Mouse (Mus musculus): ENCODE results near the gene Cyp4f39.
A peak's percentile ranks its signal among the peaks of the same experiment; 100 is the strongest.
"Not testable (repeated sequence)": the region's sequence is repeated elsewhere in the genome, so short reads cannot be mapped to it uniquely, and the experiment has no call there.

The Cyp4f39 gene

DNA sequence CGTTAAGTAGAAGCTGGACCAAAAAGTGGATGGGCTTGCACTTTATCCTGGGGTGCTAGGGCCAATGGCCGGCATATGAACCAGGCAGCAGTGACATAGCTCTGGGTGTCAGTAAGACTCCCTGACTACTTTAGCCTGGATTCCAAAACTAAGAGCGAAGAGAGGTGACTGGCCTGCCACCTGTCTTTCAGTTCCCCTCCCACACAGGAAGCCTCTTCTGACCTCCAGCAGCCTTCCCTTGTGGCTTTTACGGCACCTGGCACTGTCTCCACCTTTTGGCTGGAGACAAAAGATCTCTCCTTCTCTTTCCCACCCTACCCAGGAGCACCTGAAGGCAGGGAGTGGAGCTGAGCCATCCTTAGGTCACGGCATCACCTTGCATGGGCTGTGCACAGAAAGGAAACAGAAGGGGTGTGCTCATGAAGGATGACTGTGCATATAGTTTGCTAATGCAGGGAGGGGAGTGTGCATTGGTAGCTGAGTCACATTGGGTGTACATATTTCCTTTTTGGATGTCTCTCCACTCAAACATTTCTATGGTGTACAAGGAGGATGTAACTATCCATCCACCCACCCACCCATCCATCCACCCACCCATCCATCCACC, 22.5 kb downstream of the Cyp4f39 start:
- DNase-seq, result no peak

DNA sequence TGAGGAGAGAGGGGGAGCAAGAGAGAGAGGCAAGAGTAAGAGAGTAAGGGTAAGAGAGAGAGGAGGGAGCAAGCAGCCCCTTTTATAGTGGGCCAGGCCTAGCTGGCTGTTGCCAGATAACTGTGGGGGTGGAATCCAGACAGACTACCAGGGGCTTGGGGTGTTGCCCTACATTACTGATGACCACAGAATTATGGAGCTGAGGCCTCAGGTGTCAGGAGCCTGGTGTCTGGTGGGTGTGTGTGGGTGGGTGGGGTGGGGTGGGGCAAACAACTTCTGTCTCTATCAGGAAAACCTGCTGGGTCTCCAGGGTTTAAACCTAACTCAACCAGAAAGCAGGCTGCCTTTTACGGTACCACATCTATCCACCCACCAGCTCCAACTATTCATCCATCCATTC, 24.7 kb downstream of the Cyp4f39 start:
- no peak for DNase-seq

DNA sequence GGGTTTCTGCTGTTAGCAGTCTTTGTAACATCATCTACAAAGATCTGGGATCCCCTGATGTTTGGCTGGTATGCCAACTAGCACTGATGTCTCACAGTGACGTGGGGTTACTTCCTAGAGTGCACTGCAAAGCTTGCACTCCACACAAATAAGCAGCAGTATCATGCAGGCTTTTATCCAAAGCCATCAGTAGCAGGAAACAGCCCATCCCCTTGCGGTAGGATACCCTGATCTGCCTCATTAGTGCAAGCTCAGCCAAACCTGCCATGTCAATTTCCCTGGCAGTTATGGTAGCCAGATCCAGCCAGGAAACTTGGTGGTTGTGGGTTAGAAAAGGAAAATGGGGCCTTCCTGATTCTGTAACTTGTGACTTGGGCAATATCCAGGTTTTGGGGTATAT, 26.2 kb downstream of the Cyp4f39 start:
- DNase-seq, result no peak

DNA sequence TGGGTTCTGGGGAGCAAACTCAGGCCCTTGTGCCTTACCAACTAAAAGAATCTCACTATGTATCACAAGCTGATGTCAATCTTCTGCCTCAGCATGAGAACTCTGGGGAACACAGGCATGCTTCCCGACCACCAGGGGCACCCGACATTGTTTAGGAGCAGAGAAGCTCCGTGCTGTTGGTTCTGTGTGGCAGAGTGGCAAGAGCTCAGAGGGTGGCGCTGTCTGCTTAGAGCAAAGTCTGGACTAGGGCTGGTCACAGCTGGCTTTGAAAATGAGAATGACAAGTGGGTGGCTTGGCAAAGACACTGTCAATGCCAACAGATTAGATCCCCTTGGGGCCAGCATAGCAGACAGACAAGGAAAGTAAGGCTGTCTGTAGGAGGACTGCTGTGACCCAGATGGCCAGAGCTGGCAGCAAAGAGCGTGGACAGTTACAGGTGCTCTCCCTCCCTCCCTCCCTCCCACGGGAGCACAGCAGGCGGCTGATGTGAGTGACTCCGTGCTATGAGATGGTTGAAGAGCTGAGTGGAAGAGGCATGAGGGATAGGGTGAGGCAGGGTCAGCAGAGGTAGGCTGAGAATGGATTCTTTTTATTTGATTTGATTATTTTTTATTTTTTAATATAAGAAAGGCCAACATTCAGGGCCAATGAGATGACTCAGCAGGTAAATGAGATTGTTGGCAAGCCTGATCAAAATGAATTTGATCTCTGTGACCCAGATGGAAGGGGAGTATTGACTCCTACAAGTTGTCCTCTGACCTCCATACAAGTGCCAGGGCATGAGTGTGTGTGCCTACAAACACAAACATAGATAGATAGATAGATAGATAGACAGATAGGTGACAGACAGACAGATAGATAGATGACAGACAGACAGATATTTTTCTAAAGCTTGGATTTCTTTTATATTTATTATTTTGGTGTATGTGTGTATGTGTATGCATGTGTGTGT, 27.3 kb downstream of the Cyp4f39 start:
- peak; percentile 11 for DNase-seq

DNA sequence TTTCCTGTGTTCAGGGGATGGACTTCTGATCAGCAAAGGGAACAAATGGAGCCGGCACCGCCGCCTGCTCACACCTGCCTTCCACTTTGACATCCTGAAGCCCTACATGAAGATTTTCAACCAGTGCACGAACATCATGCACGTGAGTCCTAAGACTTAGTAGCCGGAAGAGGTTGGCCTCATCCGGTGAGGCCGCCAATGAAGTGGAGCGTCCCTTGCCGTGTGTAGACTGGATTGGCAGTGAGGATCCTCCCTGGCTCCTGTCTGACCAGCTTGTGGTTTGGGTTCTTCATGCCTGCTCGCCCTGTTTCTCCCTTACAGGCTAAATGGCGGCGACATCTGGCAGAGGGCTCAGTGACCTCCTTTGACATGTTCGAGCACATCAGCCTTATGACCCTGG, 29.2 kb downstream of the Cyp4f39 start:
- DNase-seq, result peak; percentile 9

DNA sequence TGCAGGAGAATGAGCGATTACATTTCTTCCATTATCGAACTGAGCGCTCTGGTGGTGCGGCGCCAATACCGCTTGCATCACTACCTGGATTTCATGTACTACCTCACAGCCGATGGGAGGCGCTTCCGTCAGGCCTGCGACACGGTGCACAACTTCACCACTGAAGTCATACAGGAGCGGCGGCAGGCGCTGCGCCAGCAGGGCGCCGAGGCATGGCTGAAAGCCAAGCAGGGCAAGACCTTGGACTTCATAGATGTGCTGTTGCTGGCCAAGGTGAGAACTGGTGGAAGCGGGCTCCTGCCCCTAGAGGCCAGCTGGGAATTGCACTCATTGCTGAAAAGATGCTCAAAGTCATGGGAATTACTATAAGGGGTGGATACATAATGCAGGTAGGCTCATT, 30.7 kb downstream of the Cyp4f39 start:
- DNase-seq, result peak; percentile 94

DNA sequence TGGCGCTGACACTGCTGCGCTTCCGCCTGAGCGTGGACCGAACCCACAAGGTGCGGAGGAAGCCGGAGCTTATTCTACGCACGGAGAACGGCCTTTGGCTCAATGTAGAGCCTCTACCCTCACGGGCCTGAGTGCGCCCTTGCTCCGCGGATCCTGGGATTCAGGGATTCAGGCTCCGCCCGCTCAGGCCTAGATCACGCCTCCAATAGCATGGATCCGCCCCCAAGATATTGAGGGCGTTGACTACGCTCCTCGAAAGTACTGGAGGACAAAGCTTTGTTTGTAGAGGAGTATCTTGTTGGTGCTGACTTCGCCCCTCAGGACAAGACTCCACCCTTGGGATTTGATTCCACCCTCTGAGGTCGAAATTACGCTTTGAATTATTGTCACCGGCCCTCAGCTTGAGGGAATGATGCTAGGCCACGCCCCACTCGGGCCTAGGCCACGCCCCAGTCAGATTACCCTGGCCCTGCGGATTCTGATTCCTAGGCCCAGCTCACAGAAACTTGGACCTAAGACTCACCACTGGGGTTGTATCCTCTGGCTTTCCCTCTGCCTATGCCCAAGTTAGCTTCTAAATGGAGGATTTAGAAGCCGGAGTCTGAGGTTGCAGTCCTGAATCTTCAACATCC, 39.9 kb downstream of the Cyp4f39 start:
- DNase-seq, result no peak

DNA sequence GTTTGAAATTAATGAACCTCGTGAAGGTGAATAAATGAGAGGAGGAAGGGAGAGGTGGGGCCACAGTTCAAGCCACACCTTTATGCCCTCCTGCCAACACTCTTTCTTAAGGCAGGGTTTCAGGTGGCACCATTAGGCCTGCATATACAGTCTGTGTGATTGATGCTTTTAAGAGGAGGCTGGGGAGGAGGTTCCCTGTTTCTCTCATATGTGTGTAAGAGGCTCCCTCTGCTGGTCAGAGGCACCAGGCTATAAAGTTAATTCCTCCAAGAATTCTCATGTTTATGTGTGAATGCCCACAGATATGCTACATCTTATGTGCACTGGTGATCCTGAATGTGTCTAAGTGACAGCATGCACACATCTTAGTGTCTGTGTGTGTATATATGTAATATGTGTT, 42.1 kb downstream of the Cyp4f39 start:
- DNase-seq, result peak; percentile 81

DNA sequence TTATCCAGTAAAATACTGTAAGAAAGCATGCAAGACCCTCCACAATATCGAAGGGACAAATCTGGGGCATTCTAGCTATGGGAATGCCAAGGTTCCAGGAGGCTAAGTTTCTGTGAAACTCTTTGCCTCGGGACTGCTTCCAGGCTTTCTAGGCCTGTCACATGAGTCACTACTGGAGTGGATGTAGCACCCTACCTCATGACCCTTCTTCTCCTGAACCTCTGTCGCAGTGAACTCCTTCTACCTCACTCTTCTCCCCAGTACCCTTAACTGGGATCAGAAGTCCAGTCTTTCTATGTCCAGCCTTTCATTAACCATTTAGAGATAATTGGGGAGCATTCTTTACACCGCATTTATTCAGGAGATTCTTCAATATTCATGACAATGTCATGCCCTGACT, 48.0 kb downstream of the Cyp4f39 start:
- not testable (repeated sequence) for DNase-seq

DNA sequence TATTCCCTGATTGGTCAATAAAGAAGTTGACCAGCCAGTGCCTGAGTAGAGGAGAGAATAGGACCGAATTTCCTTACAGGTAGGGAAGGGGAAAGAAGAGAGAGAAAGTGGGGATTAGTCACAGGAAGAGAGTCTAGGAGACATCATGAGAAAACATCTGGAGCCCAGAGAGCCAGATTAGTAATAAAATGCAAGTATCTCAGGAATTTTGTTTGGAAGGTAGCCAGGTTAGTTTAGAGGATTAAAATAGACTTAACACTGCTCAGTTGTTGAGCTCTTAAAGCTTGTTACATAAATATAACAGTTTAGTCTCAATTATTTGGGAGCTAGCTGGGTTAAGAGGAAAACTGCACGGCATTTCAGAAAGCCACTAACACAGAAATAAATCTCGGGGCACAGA, 48.5 kb downstream of the Cyp4f39 start:
- DNase-seq, result no peak

DNA sequence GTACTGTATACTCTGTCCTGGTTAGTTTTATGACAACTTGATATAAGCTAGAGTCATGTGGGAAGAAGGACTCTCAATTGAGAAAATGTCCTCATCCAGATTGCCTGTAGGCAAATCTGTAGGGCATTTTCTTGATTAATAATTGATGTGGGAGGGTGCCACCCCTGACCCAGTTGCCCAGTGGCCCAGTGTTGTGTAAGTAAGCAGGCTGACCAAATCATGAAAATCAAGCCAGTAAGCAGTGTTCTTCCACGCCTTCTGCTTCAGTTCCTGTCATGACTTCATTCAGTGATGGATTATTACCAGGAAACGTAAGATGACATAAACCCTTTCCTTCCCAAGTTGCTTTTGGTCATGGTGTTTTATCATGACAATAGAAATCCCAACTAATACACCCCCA, 50.6 kb downstream of the Cyp4f39 start:
- no peak for DNase-seq

DNA sequence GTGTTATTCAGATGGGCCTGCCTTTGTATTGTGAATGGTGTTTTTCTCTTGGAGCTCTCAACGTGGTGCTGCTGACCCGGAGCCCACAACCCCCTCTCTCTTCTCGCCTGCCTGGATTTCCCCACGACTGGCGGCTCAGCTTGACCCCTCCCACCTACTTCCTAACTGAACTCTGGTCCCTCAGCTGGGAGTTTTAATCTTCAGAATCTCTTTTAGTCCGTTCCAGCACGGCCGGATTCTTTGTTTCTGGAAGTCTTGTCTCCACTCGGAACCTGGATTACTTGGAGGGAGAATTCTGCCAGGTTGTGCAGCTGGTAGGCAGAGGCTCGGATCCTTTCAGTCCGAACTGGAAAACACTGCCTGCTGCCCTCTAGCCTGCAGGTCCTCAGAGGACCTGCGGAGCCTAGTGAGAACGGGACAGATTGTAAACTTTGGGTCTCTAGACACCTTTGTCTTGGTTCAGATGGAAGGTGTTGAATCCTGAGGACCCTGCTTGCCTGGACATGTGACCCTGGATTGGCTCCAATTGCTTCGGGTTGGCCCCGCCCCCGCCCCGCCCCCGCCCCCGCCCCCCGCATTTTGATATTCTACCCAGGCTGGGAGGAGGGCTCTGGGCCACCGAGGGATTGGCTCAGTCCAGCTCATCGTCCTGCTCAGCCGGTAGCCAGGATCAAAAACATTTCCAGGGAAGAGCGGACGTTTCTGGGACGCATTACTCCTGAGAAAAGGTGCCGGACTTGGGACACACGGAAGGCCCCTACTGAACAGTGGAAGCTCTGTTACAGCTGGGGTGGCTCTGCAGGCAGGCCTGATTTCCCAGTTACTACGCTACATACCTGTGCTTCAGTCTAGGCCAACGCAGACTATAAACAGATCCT, 53.6 kb downstream of the Cyp4f39 start, which contains the start of gene Cyp4f17:
Gene Cyp4f17, plus strand, starts transcription at position 200 of the 878 bp plus-strand sequence.
- peak; percentile 18 for DNase-seq

DNA sequence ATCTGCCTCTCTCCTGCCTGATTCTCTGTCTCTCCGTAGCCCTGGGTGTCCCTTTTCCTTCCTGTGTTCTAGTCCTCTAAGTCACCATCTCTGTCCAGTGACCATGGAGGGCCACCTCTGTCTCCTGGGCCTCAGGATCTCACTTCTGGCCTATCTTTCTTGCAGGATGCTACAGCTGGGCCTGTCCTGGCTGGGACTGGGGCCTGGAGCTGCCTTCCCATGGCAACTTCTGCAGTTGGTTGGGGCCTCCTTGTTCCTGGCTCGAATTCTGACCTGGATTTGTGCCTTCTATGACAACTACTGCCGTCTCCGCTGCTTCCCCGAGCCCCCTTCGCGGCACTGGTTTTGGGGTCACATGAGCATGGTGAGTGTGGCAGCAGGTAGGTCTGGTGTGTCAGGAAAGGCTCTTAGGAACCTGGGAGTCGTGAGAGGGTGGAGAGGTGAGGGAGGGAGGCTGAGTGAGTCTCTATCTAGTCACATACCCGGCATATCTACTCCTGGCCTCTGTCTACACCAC, 54.3 kb downstream of the Cyp4f39 start:
- no peak for DNase-seq

DNA sequence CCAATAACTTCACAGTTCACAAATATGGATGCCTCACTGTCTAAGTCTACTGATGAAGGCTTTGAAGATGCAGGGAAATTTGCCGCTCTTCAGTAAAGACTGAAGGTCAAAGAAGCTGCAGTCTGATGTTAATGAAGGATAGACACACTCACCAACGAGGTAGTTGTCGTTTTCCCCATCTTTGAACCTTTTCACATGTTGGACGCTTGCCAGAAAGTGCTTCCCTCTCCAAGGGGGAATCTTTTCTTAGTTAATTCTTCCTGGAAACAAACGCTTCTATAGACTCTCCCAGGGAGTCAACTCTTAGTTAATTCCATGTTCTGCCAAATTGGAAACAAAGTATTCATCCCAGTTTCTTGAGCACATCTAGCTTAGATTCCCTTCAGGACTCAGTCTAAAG, 63.6 kb downstream of the Cyp4f39 start:
- DNase-seq, result no peak

DNA sequence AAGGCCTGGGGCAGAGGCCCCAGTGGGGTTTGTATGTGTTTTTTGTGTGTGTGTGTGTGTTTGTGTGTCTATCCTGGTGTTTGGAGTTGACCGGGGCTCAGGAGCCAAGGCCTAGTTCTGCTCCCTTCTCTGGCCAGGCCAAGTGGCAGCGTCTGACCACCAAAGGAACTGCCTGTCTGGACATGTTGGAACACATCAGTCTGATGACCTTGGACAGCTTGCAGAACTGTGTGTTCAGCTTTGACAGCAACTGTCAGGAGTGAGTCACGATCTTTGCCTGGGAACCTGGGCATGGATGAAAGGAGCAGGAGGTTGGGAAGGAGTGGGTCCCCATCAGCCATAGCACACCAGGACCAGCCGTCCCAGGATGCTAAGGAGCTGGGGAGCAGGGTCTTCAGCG, 69.5 kb downstream of the Cyp4f39 start:
- no peak for DNase-seq

DNA sequence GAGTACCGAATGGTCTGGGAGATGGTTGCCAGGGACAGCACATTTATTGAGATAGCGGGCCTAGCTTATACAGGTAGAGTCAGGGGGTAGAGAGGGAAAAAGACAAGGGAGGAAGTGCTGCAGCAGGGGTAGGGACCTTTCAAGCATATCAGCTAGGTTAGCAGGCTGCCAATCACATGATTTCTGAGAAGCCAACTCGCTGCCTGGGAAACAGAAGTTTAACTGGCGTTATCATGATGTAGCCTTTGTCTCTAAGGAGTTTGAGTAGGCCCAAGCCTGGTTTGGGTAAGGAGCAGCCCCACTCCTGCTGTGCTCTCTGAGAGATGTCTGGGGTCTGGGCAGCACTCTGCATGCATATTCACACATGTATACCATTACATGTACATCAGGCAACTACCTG, 69.9 kb downstream of the Cyp4f39 start:
- DNase-seq, result no peak

DNA sequence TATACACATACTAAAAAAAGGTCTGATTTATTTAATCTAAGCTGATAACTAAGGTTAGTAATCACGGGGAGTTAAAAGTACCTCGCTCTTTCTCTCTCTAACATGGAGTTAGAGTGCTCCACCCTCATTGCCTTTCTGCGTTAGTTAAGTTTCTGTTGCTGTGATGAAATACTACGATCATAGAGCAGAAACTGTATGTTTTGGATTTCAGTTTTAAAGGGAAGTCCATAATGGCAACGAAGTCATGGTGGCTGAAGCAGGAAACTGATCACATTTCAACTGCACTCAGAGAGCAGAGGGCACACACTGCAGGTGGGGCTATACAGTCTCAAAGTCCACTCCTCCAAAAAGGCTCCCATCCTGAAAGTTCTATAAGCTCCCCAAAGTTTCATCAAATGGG, 70.3 kb downstream of the Cyp4f39 start:
- no peak for DNase-seq

DNA sequence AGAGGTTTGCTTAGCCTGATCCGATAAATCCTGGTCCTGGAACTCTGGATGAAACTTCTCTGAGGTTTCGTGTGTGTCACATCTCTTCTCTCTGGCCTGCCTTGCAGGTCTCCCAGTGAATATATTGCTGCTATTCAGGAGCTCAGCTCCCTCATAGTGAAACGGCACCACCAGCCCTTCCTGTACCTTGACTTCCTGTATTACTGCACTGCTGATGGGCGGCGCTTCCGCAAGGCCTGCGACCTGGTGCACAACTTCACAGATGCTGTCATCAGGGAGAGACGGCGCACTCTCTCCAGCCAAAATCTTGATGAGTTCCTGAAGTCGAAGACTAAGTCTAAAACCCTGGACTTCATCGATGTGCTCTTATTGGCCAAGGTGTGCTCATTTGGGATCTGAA, 71.4 kb downstream of the Cyp4f39 start:
- DNase-seq, result no peak

DNA sequence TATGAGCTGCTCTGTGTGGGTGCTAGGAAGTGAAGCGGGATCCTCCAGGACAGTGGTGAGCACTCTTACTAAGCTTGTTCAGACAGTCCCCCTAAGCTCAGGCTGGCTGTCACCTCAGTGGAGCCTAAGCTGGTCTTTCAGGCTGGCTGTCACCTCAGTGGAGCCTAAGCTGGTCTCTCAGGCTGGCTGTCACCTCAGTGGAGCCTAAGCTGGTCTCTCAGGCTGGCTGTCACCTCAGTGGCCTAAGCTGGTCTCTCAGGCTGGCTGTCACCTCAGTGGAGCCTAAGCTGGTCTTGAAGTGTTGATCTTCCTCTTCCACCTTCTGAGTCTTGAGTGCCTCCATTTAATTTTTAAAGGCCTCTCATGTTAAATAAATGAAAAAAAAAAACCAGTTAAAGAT, 73.8 kb downstream of the Cyp4f39 start:
- not testable (repeated sequence) for DNase-seq

DNA sequence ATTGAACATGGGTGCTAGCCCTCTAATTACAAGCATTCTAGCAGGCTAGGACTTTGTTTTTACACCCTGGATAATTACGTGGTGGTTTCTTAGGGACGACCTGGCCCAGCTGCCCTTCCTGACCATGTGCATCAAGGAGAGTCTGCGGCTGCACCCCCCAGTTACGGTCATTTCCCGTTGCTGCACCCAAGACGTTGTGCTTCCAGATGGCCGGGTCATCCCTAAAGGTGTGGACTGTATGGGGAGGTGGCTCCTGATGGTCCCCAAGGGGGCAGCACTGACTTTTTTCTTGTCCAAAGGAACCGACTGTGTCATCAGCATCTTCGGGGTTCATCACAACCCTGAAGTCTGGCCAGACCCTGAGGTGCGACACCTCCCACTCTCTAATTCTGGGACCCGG, 75.2 kb downstream of the Cyp4f39 start:
- no peak for DNase-seq

DNA sequence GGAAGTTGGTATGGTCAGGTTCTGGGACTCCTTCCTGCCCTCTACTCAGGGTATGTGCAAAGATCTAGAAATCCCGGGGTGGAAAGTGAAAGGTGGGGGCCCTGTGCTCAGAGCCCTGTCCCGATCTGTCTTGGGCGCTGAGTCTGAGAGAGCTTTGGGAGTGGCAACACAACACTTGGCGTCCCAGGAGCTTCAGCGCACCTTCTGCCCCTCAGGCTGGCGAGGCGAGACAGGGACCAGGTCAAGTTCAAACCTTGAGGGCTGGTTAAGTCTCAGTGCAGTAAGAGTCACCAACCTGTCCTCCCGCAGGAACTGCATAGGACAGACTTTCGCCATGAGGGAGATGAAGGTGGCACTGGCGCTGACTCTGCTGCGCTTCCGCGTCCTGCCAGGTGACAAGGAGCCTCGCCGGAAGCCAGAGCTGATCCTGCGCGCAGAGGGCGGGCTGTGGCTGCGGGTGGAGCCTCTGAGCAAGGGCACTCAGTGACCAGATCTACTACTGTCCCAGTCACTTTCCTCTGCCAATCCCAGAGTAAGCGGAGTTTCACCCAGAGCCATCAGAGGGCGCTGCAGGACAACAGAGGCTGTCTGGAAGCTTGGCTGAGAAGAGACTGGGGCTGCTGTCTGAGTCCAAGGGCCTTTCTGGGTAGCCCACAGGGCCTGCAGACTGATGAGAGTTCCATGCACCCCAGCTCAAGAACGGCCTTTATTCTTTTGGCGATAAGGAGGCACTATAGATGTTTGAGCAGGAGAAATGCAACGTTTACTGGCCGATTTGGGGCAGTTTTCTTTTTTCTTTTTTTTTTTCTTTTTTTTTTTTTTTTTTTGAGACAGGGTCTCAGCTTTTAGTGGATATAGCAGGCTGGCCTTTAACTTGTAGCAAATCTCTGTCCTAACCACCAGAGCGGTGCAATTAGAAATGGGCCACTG, 76.2 kb downstream of the Cyp4f39 start:
- peak; percentile 98 for DNase-seq
